Comparison of ENCODE assay signal across 19 mouse cellular contexts in genomic region chr15:31546291-31546690, GRCm38 (mm10). TPM values are rescaled to one million over a fixed set of nuclear protein-coding genes. Genes with fewer than 3 reads are reported as not detected.
"Had no signal": no experiment of that assay in that cellular context is flagged by ENCODE, and none has a peak within 500 bp of the region (broad histone marks: within the 10 kb centered on the region; RNA-seq: fewer than 3 reads in every experiment).

No protein-coding gene starts in this region.

- H3K4me3 ChIP-seq: limb, embryonic 12.5 days; limb, embryonic 15.5 days; midbrain, embryonic 12.5 days; stomach, embryonic 15.5 days had no signal

- ATAC-seq: liver, postnatal 0 days; lung, postnatal 0 days; midbrain, embryonic 16.5 days had no signal

- H3K27me3 ChIP-seq: limb, embryonic 12.5 days; limb, embryonic 15.5 days; midbrain, embryonic 12.5 days; stomach, embryonic 15.5 days had no signal

- DNase-seq: kidney, adult 8-10 months; kidney, postnatal 14 days; kidney, postnatal 4 days; left cerebral cortex, postnatal 4 days; liver, postnatal 0 days; lung, embryonic 14.5 days; retina, postnatal 1 day; right cerebral cortex, postnatal 25 days; spleen, adult 18-20 months; thymus, postnatal 25 days had no signal

- H3K9me3 ChIP-seq: limb, embryonic 12.5 days; limb, embryonic 15.5 days; midbrain, embryonic 12.5 days; stomach, embryonic 15.5 days had no signal

- H3K4me2 ChIP-seq: limb, embryonic 12.5 days; limb, embryonic 15.5 days; liver, embryonic 11.5 days; lung, embryonic 14.5 days; midbrain, embryonic 12.5 days; stomach, embryonic 15.5 days had no signal

- H3K36me3 ChIP-seq: limb, embryonic 12.5 days; limb, embryonic 15.5 days; midbrain, embryonic 12.5 days; stomach, embryonic 15.5 days had no signal

RNA-seq across cellular contexts. Expression of gene Cmbl, which starts 18.9 kb away (rescaled TPM):
- total RNA-seq: megakaryocyte-erythroid progenitor cell, adult 5-6 weeks; monocyte, adult 5-6 weeks had no signal
